Mouse (Mus musculus): ENCODE measurements around the gene Myf6. TPM values are rescaled to one million over a fixed set of nuclear protein-coding genes. Genes with fewer than 3 reads are reported as not detected.

Gene Myf6
- polyA plus RNA-seq, 1 experiment from 2014 or later, result 0.12 TPM

GRCm38 (mm10) chr10:107492867-107493579, 1.5 kb downstream of the Myf6 start:
- no peak overlapping the region for H3K27ac ChIP-seq (replicated peaks)
- WGBS, result 44% methylated on average over 18 of the region's 18 CpGs
- H3K27me3 ChIP-seq, result no peaks in the 10 kb centered on the region
- no peaks in the 10 kb centered on the region for H3K9me3 ChIP-seq
- H3K4me3 ChIP-seq, result peak overlapping the region; percentile 18
- peak overlapping the region; percentile 48 for H3K4me2 ChIP-seq
- peaks cover 8% of the 10 kb centered on the region; the same call in 1 of the 2 replicates for H3K4me1 ChIP-seq (replicated peaks)
- H3K9ac ChIP-seq, result no peak overlapping the region
- no peaks in the 10 kb centered on the region for H3K36me3 ChIP-seq
- ATAC-seq (ENCODE audit: low FRiP score, low read depth), result peak; percentile 63; the same call in 1 of the 2 replicates

GRCm38 (mm10) chr10:107488654-107489315, 5.8 kb downstream of the Myf6 start:
- Histone ChIP-seq H3K9ac (no peak overlapping the region), H3K4me2 (no peak overlapping the region), H3K9me3 (no peaks in the 10 kb centered on the region), H3K36me3 (no peaks in the 10 kb centered on the region), H3K27me3 (no peaks in the 10 kb centered on the region), H3K4me3 (no peak overlapping the region), H3K4me1 (replicated peaks) (peaks cover 8% of the 10 kb centered on the region; the same call in 1 of the 2 replicates), H3K27ac (replicated peaks) (no peak overlapping the region)
- no peak for ATAC-seq (ENCODE audit: low FRiP score, low read depth)
- WGBS, result 38% methylated on average over 12 of the region's 12 CpGs

- Histone ChIP-seq H3K27me3 (no peaks in the 10 kb centered on the region), H3K4me1 (replicated peaks) (no peaks in the 10 kb centered on the region), H3K9ac (no peak overlapping the region), H3K36me3 (no peaks in the 10 kb centered on the region), H3K9me3 (no peaks in the 10 kb centered on the region), H3K4me2 (no peak overlapping the region), H3K4me3 (no peak overlapping the region), H3K27ac (replicated peaks) (no peak overlapping the region)
- WGBS, result 74% methylated on average over 12 of the region's 12 CpGs
- ATAC-seq (ENCODE audit: low FRiP score, low read depth), result no peak
These were observed 7.8 kb downstream of the Myf6 start for GRCm38 (mm10) chr10:107486770-107487169.

GRCm38 (mm10) chr10:107485870-107486269, 8.7 kb downstream of the Myf6 start, which contains the start of gene Myf5:
Gene Myf5, minus strand, starts transcription at chr10:107486134.
- no peak within 1 kb of the TSS for H3K4me3 ChIP-seq
- ATAC-seq (ENCODE audit: low FRiP score, low read depth), result no peak
- H3K36me3 ChIP-seq, result no peaks in the 10 kb centered on the region
- no peaks in the 10 kb centered on the region for H3K4me1 ChIP-seq (replicated peaks)
- no peak within 1 kb of the TSS for H3K9ac ChIP-seq
- no peaks in the 10 kb centered on the region for H3K9me3 ChIP-seq
- no peak within 1 kb of the TSS for H3K4me2 ChIP-seq
- 75% methylated on average over 8 of the region's 8 CpGs for whole genome bisulfite sequencing
- H3K27ac ChIP-seq (replicated peaks), result no peak within 1 kb of the TSS
- no peaks in the 10 kb centered on the region for H3K27me3 ChIP-seq

- Histone ChIP-seq H3K4me2 (0 out of 2 replicates have a peak overlapping the region, but pooled peaks have one; percentile 9), H3K27me3 (no peaks in the 10 kb centered on the region), H3K4me3 (no peak overlapping the region), H3K27ac (replicated peaks) (no peak overlapping the region), H3K4me1 (replicated peaks) (no peaks in the 10 kb centered on the region), H3K9ac (no peak overlapping the region), H3K36me3 (no peaks in the 10 kb centered on the region), H3K9me3 (no peaks in the 10 kb centered on the region)
- ATAC-seq (ENCODE audit: low FRiP score, low read depth), result no peak
- 74% methylated on average over 10 of the region's 10 CpGs for WGBS
These were observed 10.5 kb downstream of the Myf6 start for GRCm38 (mm10) chr10:107484050-107484449.

DNA sequence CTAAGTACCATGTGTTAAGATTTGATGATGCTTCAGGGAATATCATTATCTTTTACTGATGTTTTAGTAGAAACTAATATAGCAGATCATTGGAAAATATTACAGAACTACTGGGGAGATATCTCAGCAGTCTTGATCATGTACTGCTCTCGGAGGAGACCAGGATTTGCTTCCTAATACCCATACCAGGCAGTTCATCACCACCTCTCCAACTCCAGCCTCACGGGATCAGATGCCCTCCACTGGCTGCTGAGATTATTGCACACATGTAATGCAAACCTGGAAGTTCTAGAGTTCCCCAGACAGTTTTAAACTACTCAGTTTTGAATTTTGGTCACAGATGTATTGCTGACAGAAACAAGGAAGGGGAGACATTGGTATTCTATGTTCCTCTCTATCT, 21.0 kb downstream of the Myf6 start:
- H3K27ac ChIP-seq (replicated peaks), result no peak overlapping the region
- H3K4me2 ChIP-seq, result no peak overlapping the region
- no peaks in the 10 kb centered on the region for H3K36me3 ChIP-seq
- H3K4me1 ChIP-seq (replicated peaks), result no peaks in the 10 kb centered on the region
- ATAC-seq (ENCODE audit: low FRiP score, low read depth), result no peak
- no peaks in the 10 kb centered on the region for H3K27me3 ChIP-seq
- no peaks in the 10 kb centered on the region for H3K9me3 ChIP-seq
- H3K4me3 ChIP-seq, result no peak overlapping the region
- WGBS, result 61% methylated on average over 2 of the region's 2 CpGs
- no peak overlapping the region for H3K9ac ChIP-seq

- H3K27ac ChIP-seq (replicated peaks), result no peak overlapping the region
- 54% methylated on average over 5 of the region's 5 CpGs for WGBS
- ATAC-seq (ENCODE audit: low FRiP score, low read depth), result no peak
- H3K27me3 ChIP-seq, result no peaks in the 10 kb centered on the region
- H3K4me2 ChIP-seq, result no peak overlapping the region
- H3K9ac ChIP-seq, result no peak overlapping the region
- H3K36me3 ChIP-seq, result no peaks in the 10 kb centered on the region
- H3K4me1 ChIP-seq (replicated peaks), result no peaks in the 10 kb centered on the region
- H3K9me3 ChIP-seq, result no peaks in the 10 kb centered on the region
- H3K4me3 ChIP-seq, result no peak overlapping the region
These were observed 22.8 kb downstream of the Myf6 start for GRCm38 (mm10) chr10:107471712-107472111.

DNA sequence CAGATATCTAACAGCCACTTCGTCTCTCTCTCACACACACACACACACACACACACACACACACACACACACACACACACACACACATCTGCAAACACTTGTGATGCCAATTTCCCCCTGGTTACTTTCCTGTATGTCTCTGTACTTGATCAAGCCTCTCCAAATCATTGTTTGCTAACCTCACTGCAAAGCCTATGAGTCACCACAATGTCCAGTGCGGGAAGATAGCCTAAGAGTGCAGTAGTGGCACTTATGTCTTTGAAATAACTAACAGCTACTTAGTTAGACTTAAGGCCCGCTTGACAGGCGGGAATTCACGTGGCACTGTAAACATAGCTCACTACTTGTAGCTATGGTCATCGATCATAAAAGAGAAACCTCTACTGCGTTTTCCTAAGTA, 26.7 kb downstream of the Myf6 start:
- Histone ChIP-seq H3K36me3 (no peaks in the 10 kb centered on the region), H3K27me3 (no peaks in the 10 kb centered on the region), H3K27ac (replicated peaks) (no peak overlapping the region), H3K4me2 (no peak overlapping the region), H3K4me3 (no peak overlapping the region), H3K4me1 (replicated peaks) (no peaks in the 10 kb centered on the region), H3K9ac (no peak overlapping the region), H3K9me3 (no peaks in the 10 kb centered on the region)
- WGBS, result 94% methylated on average over 7 of the region's 7 CpGs
- no peak for ATAC-seq (ENCODE audit: low FRiP score, low read depth)

- H3K4me2 ChIP-seq, result no peak overlapping the region
- H3K4me3 ChIP-seq, result no peak overlapping the region
- no peak for ATAC-seq (ENCODE audit: low FRiP score, low read depth)
- H3K36me3 ChIP-seq, result no peaks in the 10 kb centered on the region
- H3K9ac ChIP-seq, result no peak overlapping the region
- H3K4me1 ChIP-seq (replicated peaks), result no peaks in the 10 kb centered on the region
- no peaks in the 10 kb centered on the region for H3K27me3 ChIP-seq
- H3K9me3 ChIP-seq, result no peaks in the 10 kb centered on the region
- 94% methylated on average over 5 of the region's 5 CpGs for WGBS
- no peak overlapping the region for H3K27ac ChIP-seq (replicated peaks)
These were observed 44.8 kb downstream of the Myf6 start for GRCm38 (mm10) chr10:107449496-107450330.

Small RNAs within 50 kb of the gene (microRNA-seq; reads per million reads assigned to microRNA genes)
- gene Gm44403, result not detected

Other genes starting within 250 kb of the Myf6 start
- gene Lin7a, start 223.1 kb downstream of the Myf6 start, polyA plus RNA-seq (2015; fragmentation: Nextera tagmentation; extraction: Ambion mirVana), result 32.6 and 35.0 TPM in 2 replicates
- 0.08 TPM in 1 of 2 replicates, not detected in the other for gene Myf5, start 8.6 kb downstream of the Myf6 start, polyA plus RNA-seq (2015; fragmentation: Nextera tagmentation; extraction: Ambion mirVana)
- gene Ptprq, start 225.3 kb upstream of the Myf6 start, polyA plus RNA-seq (2015; fragmentation: Nextera tagmentation; extraction: Ambion mirVana), result 0.08 and 0.13 TPM in 2 replicates